Comparison of ENCODE assay signal across 19 mouse cellular contexts in the genomic region with DNA sequence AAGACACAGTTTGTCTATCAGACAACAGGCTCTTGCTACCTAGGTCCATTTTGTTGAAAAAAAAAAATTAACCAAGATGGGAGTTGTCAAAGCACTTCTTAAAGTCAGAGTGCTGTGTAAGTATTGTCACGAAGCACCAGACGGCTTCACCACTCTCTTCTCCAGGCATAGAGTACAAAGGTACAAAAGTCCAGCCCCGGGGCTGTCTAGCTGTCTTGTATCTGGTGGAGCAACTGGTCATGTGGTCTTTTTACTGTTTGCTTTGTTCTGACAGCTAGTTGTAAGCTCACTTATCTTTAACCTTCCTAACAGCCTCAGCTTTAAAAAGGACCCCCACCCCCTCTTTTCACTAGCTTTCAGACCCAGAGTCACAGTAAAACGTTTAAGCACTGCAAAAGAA. TPM values are rescaled to one million over a fixed set of nuclear protein-coding genes. Genes with fewer than 3 reads are reported as not detected.
DNase-seq lines count a peak whose midpoint lies in the region; ATAC-seq and TF ChIP-seq lines count a peak whose summit lies in the region.
"Had no signal": no experiment of that assay in that cellular context is flagged by ENCODE, and none has a peak within 500 bp of the region (broad histone marks: within the 10 kb centered on the region; RNA-seq: fewer than 3 reads in every experiment).

No protein-coding gene starts in this region.

- peaks cover 19% of the 10 kb centered on the region; the same call in 1 of the 2 replicates for H3K4me1 ChIP-seq in kidney, embryonic 15.5 days
- H3K4me1 ChIP-seq in liver, adult 2 months (ENCODE audit: control insufficient read depth, insufficient read depth, low read length), result peaks cover 6% of the 10 kb centered on the region
- peaks cover 18% of the 10 kb centered on the region for H3K4me1 ChIP-seq in stomach, embryonic 16.5 days (ENCODE audit: control insufficient read depth, insufficient read depth, low read length)

- no peak overlapping the region for H3K4me3 ChIP-seq in kidney, embryonic 15.5 days (replicated peaks)
- H3K4me3 ChIP-seq in liver, adult 2 months (ENCODE audit: insufficient read depth, low read depth, low read length), result no peak overlapping the region
- H3K4me3 ChIP-seq in stomach, embryonic 16.5 days (replicated peaks; ENCODE audit: low read length), result no peak overlapping the region
- H3K4me3 ChIP-seq: gastrocnemius, adult 2 months; hindbrain, embryonic 15.5 days; limb, embryonic 10.5 days; midbrain, embryonic 13.5 days; neural tube, embryonic 15.5 days had no signal

- 52% methylated on average over 4 of the region's 4 CpGs for WGBS in kidney, embryonic 15.5 days
- WGBS in liver, adult 2 months, result 22% methylated on average over 4 of the region's 4 CpGs
- 20% methylated on average over 4 of the region's 4 CpGs for WGBS in stomach, embryonic 16.5 days

- DNase-seq in kidney, adult 18-20 months, result peak; percentile 39
- DNase-seq in kidney, adult 8-10 months, result peak; percentile 76 to 77
- peak; percentile 95 for DNase-seq in liver, adult 2 months (ENCODE audit: extremely low read depth, low read depth, low spot score)
- no peak for DNase-seq in frontal cortex, postnatal 14 days (ENCODE audit: low spot score in 2 of 2)
- DNase-seq in right cerebral cortex, postnatal 25 days, result no peak
- DNase-seq: adrenal gland, postnatal 10 days; B cell, adult 2 months; cerebellum, adult 2 months; forebrain, postnatal 0 days; gastrocnemius, adult 2 months; heart, postnatal 14 days; lung, embryonic 14.5 days had no signal

- H3K4me2 ChIP-seq in kidney, embryonic 15.5 days, result no peak overlapping the region
- 0 out of 2 replicates have a peak overlapping the region, but pooled peaks have one; percentile 2 for H3K4me2 ChIP-seq in stomach, embryonic 16.5 days (ENCODE audit: low read depth, low read length)
- H3K4me2 ChIP-seq: hindbrain, embryonic 15.5 days; lung, embryonic 14.5 days; midbrain, embryonic 13.5 days; neural tube, embryonic 15.5 days had no signal

- TF ChIP-seq CTCF in liver, adult 2 months (IDR thresholded peaks at IDR 0.05; ENCODE audit: low read depth, low read length), result no peak

- H3K27me3 ChIP-seq in kidney, embryonic 15.5 days, result no peaks in the 10 kb centered on the region
- no peaks in the 10 kb centered on the region for H3K27me3 ChIP-seq in liver, adult 2 months (ENCODE audit: control insufficient read depth, insufficient read depth, low read length)
- no peaks in the 10 kb centered on the region for H3K27me3 ChIP-seq in stomach, embryonic 16.5 days (ENCODE audit: control insufficient read depth, insufficient read depth, low read length)
- H3K27me3 ChIP-seq: hindbrain, embryonic 15.5 days; neural tube, embryonic 15.5 days had no signal

- H3K79me2 ChIP-seq in liver, adult 2 months (ENCODE audit: control insufficient read depth, insufficient read depth, low read length), result peaks cover 6% of the 10 kb centered on the region; the same call in 1 of the 2 replicates

- TF ChIP-seq POLR2A in liver, adult 2 months (IDR thresholded peaks at IDR 0.05; ENCODE audit: extremely low read depth, insufficient read depth, low read length), result 0 out of 2 replicates have a peak, but pooled peaks have one; percentile 10

- no peak for ATAC-seq in kidney, embryonic 15.5 days (replicated peaks; ENCODE audit: low FRiP score)
- no peak for ATAC-seq in stomach, embryonic 16.5 days (ENCODE audit: insufficient read depth, low FRiP score)
- ATAC-seq: forebrain, postnatal 0 days; midbrain, embryonic 13.5 days had no signal

- no peak overlapping the region for H3K9ac ChIP-seq in kidney, embryonic 15.5 days
- H3K9ac ChIP-seq in liver, adult 2 months (ENCODE audit: low read depth, low read length), result peak overlapping the region; percentile 49; the same call in 1 of the 2 replicates
- H3K9ac ChIP-seq in stomach, embryonic 16.5 days (ENCODE audit: low read length), result no peak overlapping the region
- H3K9ac ChIP-seq: forebrain, postnatal 0 days; hindbrain, embryonic 15.5 days; lung, embryonic 14.5 days; midbrain, embryonic 13.5 days; neural tube, embryonic 15.5 days had no signal

- H3K27ac ChIP-seq in kidney, embryonic 15.5 days, result no peak overlapping the region
- H3K27ac ChIP-seq in liver, adult 2 months (replicated peaks; ENCODE audit: insufficient read depth, low read depth, low read length), result peak overlapping the region; percentile 80
- peak overlapping the region; percentile 15; the same call in 1 of the 2 replicates for H3K27ac ChIP-seq in stomach, embryonic 16.5 days (ENCODE audit: low read length)
- H3K27ac ChIP-seq: gastrocnemius, adult 2 months; hindbrain, embryonic 15.5 days; limb, embryonic 10.5 days; macrophage; midbrain, embryonic 13.5 days; neural tube, embryonic 15.5 days had no signal

- H3K9me3 ChIP-seq in kidney, embryonic 15.5 days (replicated peaks), result no peaks in the 10 kb centered on the region
- H3K9me3 ChIP-seq in stomach, embryonic 16.5 days (replicated peaks; ENCODE audit: control insufficient read depth, low read length), result no peaks in the 10 kb centered on the region
- H3K9me3 ChIP-seq: hindbrain, embryonic 15.5 days; limb, embryonic 10.5 days; midbrain, embryonic 13.5 days; neural tube, embryonic 15.5 days had no signal

- H3K36me3 ChIP-seq in kidney, embryonic 15.5 days, result no peaks in the 10 kb centered on the region
- H3K36me3 ChIP-seq in liver, adult 2 months (ENCODE audit: control insufficient read depth, insufficient read depth, low read length), result peaks cover 9% of the 10 kb centered on the region; the same call in 1 of the 2 replicates
- H3K36me3 ChIP-seq in stomach, embryonic 16.5 days (ENCODE audit: control insufficient read depth, insufficient read depth, low read length), result no peaks in the 10 kb centered on the region
- H3K36me3 ChIP-seq: hindbrain, embryonic 15.5 days; limb, embryonic 10.5 days; midbrain, embryonic 13.5 days; neural tube, embryonic 15.5 days had no signal

RNA-seq across cellular contexts. Expression of a gene that starts 1.1 kb away (rescaled TPM):
- 71.3 and 72.0 TPM in 2 replicates for polyA plus RNA-seq in kidney, embryonic 15.5 days (2015; fragmentation: Nextera tagmentation; extraction: Ambion mirVana)
- total RNA-seq in liver, adult 2 months (2014; rRNA removed), result 406 and 423 TPM in 2 replicates
- polyA plus RNA-seq in liver, adult 2 months (2012; rRNA removed), result 141 and 142 TPM in 2 replicates
- 111 and 125 TPM in 2 replicates for polyA plus RNA-seq in stomach, embryonic 16.5 days (2015; fragmentation: Nextera tagmentation; extraction: Ambion mirVana)
- polyA plus RNA-seq: macrophage had no signal

Comparison
In these comparisons a context has a peak if more than half of its experiments do, and no peak if none do; other contexts are left out.
1. DNase-seq: peak in kidney, adult 18-20 months (single experiment), kidney, adult 8-10 months (2 of 2) and liver, adult 2 months (single experiment); none in frontal cortex, postnatal 14 days (0 of 2) and right cerebral cortex, postnatal 25 days (single experiment).